25 mouse cellular contexts compared by ENCODE assay signal in genomic region chr1:126517427-126517826, GRCm38 (mm10).
"Had no signal": no experiment of that assay in that cellular context is flagged by ENCODE, and none has a peak within 500 bp of the region (broad histone marks: within the 10 kb centered on the region; RNA-seq: fewer than 3 reads in every experiment).

No protein-coding gene starts in this region.

- DNase-seq: cerebellum, adult 2 months; cerebellum, adult 8-10 months; cerebellum, adult 9-10 months; cerebellum, adult 9-11 months; cerebellum, postnatal 10 days; cerebellum, postnatal 14 days; cerebellum, postnatal 25 days; cerebellum, postnatal 36 days; embryo, embryonic 11 days; forebrain, postnatal 0 days; gastrocnemius, adult 2 months; gastrocnemius, postnatal 10 days; gastrocnemius, postnatal 14 days; gastrocnemius, postnatal 25 days; gastrocnemius, postnatal 36 days; heart, adult 18-20 months had no signal

- H3K9ac ChIP-seq: embryonic facial prominence, embryonic 12.5 days; embryonic facial prominence, embryonic 13.5 days; embryonic facial prominence, embryonic 15.5 days; forebrain, embryonic 12.5 days; forebrain, embryonic 13.5 days; forebrain, embryonic 15.5 days; forebrain, postnatal 0 days had no signal

- H3K4me3 ChIP-seq: embryonic facial prominence, embryonic 10.5 days; embryonic facial prominence, embryonic 12.5 days; embryonic facial prominence, embryonic 13.5 days; embryonic facial prominence, embryonic 15.5 days; erythroblast, embryonic 14.5 days; forebrain, embryonic 10.5 days; forebrain, embryonic 12.5 days; forebrain, embryonic 13.5 days; forebrain, embryonic 15.5 days; gastrocnemius, adult 2 months had no signal

- H3K9me3 ChIP-seq: embryonic facial prominence, embryonic 10.5 days; embryonic facial prominence, embryonic 12.5 days; embryonic facial prominence, embryonic 13.5 days; embryonic facial prominence, embryonic 15.5 days; forebrain, embryonic 10.5 days; forebrain, embryonic 12.5 days; forebrain, embryonic 13.5 days; forebrain, embryonic 15.5 days had no signal

- H3K36me3 ChIP-seq: embryonic facial prominence, embryonic 10.5 days; embryonic facial prominence, embryonic 12.5 days; embryonic facial prominence, embryonic 13.5 days; embryonic facial prominence, embryonic 15.5 days; forebrain, embryonic 10.5 days; forebrain, embryonic 12.5 days; forebrain, embryonic 15.5 days had no signal

- H3K4me1 ChIP-seq: embryonic facial prominence, embryonic 10.5 days; embryonic facial prominence, embryonic 12.5 days; embryonic facial prominence, embryonic 13.5 days; embryonic facial prominence, embryonic 15.5 days; forebrain, embryonic 12.5 days; forebrain, embryonic 13.5 days; forebrain, embryonic 15.5 days had no signal

- H3K27me3 ChIP-seq: embryonic facial prominence, embryonic 12.5 days; embryonic facial prominence, embryonic 13.5 days; embryonic facial prominence, embryonic 15.5 days; forebrain, embryonic 12.5 days; forebrain, embryonic 13.5 days; forebrain, embryonic 15.5 days had no signal

- H3K27ac ChIP-seq: embryonic facial prominence, embryonic 10.5 days; embryonic facial prominence, embryonic 12.5 days; embryonic facial prominence, embryonic 13.5 days; embryonic facial prominence, embryonic 15.5 days; forebrain, embryonic 10.5 days; forebrain, embryonic 12.5 days; forebrain, embryonic 13.5 days; forebrain, embryonic 15.5 days; gastrocnemius, adult 2 months had no signal
